Mouse (Mus musculus): Measurements from ENCODE around the gene Phactr1.

GRCm38 (mm10) chr13:43011516-43011915, 331.1 kb downstream of the Phactr1 start:
- TF ChIP-seq CTCF (IDR thresholded peaks at IDR 0.05; ENCODE audit: borderline replicate concordance, insufficient read depth, low read depth, low read length) (no peak), POLR2A (IDR thresholded peaks at IDR 0.05; ENCODE audit: borderline replicate concordance, insufficient read depth, low read length) (no peak)

Measured in cerebellum, adult 2 months (tissue).